Mouse (Mus musculus): ENCODE data around the gene Dnajc19.

GRCm38 (mm10) chr3:34062352-34062751 is 18.8 kb downstream of the Dnajc19 start:
- TF ChIP-seq GATA1 (IDR thresholded peaks at IDR 0.05; ENCODE audit: low read length): no peak
- TF ChIP-seq TAL1 (IDR thresholded peaks at IDR 0.05; ENCODE audit: low read length): no peak
